Mouse (Mus musculus): ENCODE measurements around the gene Mblac2. TPM values are rescaled to one million over a fixed set of nuclear protein-coding genes. Genes with fewer than 3 reads are reported as not detected.

Mblac2 gene
- polyA plus RNA-seq, 2 experiments, result 1.2 to 2.7 TPM

- peak; percentile 87 for ATAC-seq (ENCODE audit: insufficient read depth)
- TF ChIP-seq CTCF (IDR thresholded peaks at IDR 0.05; ENCODE audit: low read depth), result no peak
- no peak for TF ChIP-seq EP300 (IDR thresholded peaks at IDR 0.05; ENCODE audit: low read depth)
- peak within 1 kb of the TSS; percentile 86 for H3K4me2 ChIP-seq (ENCODE audit: low read depth)
- H3K4me3 ChIP-seq (ENCODE audit: insufficient read depth in 1 of 2, low read depth in 2 of 2, low read length in 2 of 2), result peak within 1 kb of the TSS; percentile 70 to 82
- no peaks in the 10 kb centered on the region for H3K9me3 ChIP-seq (ENCODE audit: control insufficient read depth, low read length)
- peak; percentile 98 for DNase-seq (ENCODE audit: low read depth in 3 of 3, low spot score in 3 of 3)
- H3K27ac ChIP-seq, result peak within 1 kb of the TSS; percentile 80
- H3K4me1 ChIP-seq (replicated peaks; ENCODE audit: control insufficient read depth in 2 of 2, insufficient read depth in 2 of 2, low read length in 1 of 2), result peaks cover 6 to 12% of the 10 kb centered on the region in 2 experiments
- under 1% methylated on average over 29 of the region's 29 CpGs for WGBS (ENCODE audit: insufficient replicate concordance)
- H3K27me3 ChIP-seq (ENCODE audit: control insufficient read depth, insufficient read depth, low read length), result no peaks in the 10 kb centered on the region
- H3K36me3 ChIP-seq (replicated peaks; ENCODE audit: control insufficient read depth, insufficient read depth, low read depth), result peaks cover 10% of the 10 kb centered on the region
- peak within 1 kb of the TSS; percentile 81 for H3K9ac ChIP-seq (replicated peaks)
Measured at GRCm38 (mm10) chr13:81782971-81783404, 71.8 kb downstream of the Mblac2 start, which contains the start of gene Cetn3. Gene Cetn3, plus strand, starts transcription at chr13:81783077.

GRCm38 (mm10) chr13:81783405-81784342 lies 72.5 kb downstream of the Mblac2 start:
- TF ChIP-seq EP300 (IDR thresholded peaks at IDR 0.05; ENCODE audit: low read depth), result no peak
- no peak for TF ChIP-seq CTCF (IDR thresholded peaks at IDR 0.05; ENCODE audit: low read depth)
- ATAC-seq (ENCODE audit: insufficient read depth), result peak; percentile 95
- H3K4me1 ChIP-seq (replicated peaks; ENCODE audit: control insufficient read depth in 2 of 2, insufficient read depth in 2 of 2, low read length in 1 of 2), result peaks cover 6 to 12% of the 10 kb centered on the region in 2 experiments
- H3K27me3 ChIP-seq (ENCODE audit: control insufficient read depth, insufficient read depth, low read length), result no peaks in the 10 kb centered on the region
- peak overlapping the region; percentile 86 for H3K4me2 ChIP-seq (ENCODE audit: low read depth)
- WGBS (ENCODE audit: insufficient replicate concordance), result 1% methylated on average over 62 of the region's 62 CpGs
- peak overlapping the region; percentile 80 for H3K27ac ChIP-seq
- H3K9me3 ChIP-seq (ENCODE audit: control insufficient read depth, low read length), result no peaks in the 10 kb centered on the region
- H3K9ac ChIP-seq (replicated peaks), result peak overlapping the region; percentile 81
- H3K4me3 ChIP-seq (ENCODE audit: insufficient read depth in 1 of 2, low read depth in 2 of 2, low read length in 2 of 2), result peak overlapping the region; percentile 70 to 82
- peaks cover 15% of the 10 kb centered on the region for H3K36me3 ChIP-seq (replicated peaks; ENCODE audit: control insufficient read depth, insufficient read depth, low read depth)
- peak; percentile 93 to 95 (median 93) for DNase-seq (ENCODE audit: low read depth in 3 of 3, low spot score in 3 of 3)

DNA sequence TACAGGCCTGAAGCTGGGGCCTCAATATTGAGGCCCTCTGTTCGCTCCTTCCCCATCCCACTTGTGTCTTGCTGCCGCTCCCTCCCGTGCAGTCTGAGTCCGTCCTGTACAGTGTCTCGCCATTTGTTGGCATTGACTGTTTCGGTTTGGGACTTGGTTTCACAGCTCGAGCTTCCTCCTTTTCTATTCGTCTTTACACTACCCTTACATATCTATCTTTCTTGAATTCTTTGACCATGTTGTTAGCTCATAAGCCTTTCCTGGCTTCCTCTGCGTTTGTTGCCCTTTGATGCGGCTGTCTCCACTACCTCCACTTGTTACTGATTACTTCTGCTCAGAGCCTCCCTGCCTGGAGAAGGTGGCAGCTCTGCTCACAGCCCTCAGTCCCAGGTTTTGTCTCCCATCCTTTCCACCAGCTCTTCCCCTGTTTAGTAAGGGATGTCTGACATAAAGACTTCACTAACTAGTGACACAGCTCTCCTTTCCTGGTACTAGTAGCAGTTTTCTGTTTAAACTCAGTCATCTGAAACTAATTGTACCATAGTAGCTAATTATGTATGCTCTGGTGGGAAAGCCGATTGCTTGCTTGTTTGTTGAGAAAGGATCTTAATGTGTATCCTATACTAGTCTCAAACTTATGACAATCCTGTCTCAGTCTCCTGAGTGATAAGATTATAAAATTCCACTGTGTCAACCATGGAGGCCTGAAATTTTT lies 74.8 kb downstream of the Mblac2 start:
- Histone ChIP-seq H3K4me2 (ENCODE audit: low read depth) (no peak overlapping the region), H3K36me3 (replicated peaks; ENCODE audit: control insufficient read depth, insufficient read depth, low read depth) (peaks cover 15% of the 10 kb centered on the region), H3K4me1 (replicated peaks; ENCODE audit: control insufficient read depth in 2 of 2, insufficient read depth in 2 of 2, low read length in 1 of 2) (peaks cover 6 to 12% of the 10 kb centered on the region in 2 experiments), H3K27me3 (ENCODE audit: control insufficient read depth, insufficient read depth, low read length) (no peaks in the 10 kb centered on the region), H3K9ac (replicated peaks) (no peak overlapping the region), H3K4me3 (ENCODE audit: insufficient read depth in 1 of 2, low read depth in 2 of 2, low read length in 2 of 2) (no peak overlapping the region), H3K27ac (no peak overlapping the region), H3K9me3 (ENCODE audit: control insufficient read depth, low read length) (no peaks in the 10 kb centered on the region)
- TF ChIP-seq EP300 (IDR thresholded peaks at IDR 0.05; ENCODE audit: low read depth) (no peak), CTCF (IDR thresholded peaks at IDR 0.05; ENCODE audit: low read depth) (no peak)
- DNase-seq (ENCODE audit: low read depth in 3 of 3, low spot score in 3 of 3) (no peak), ATAC-seq (ENCODE audit: insufficient read depth) (no peak)
- WGBS (ENCODE audit: insufficient replicate concordance), result 77% methylated on average over 11 of the region's 11 CpGs

DNA sequence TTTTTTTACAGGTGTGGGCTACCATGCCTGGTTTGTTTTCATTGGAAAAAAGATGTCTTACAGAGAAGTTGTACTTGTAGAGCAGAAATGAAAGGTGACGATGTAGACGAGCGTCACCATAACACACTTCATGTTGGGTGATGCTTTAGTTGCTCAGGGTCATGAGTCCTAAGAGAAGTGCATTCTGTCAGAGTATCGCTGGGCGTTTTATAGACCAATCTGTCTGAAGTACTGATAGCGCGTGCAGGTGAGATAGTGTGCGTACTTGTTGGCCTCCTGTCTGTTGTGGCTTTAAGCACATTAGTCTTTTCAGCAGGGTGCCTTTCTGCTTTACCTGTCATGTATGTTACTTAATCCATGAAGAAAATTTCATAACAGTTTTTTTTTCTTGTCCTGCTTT lies 79.0 kb downstream of the Mblac2 start:
- no peaks in the 10 kb centered on the region for H3K9me3 ChIP-seq (ENCODE audit: control insufficient read depth, low read length)
- TF ChIP-seq CTCF (IDR thresholded peaks at IDR 0.05; ENCODE audit: low read depth) (no peak), EP300 (IDR thresholded peaks at IDR 0.05; ENCODE audit: low read depth) (no peak)
- ATAC-seq (ENCODE audit: insufficient read depth) (no peak), DNase-seq (ENCODE audit: low read depth in 3 of 3, low spot score in 3 of 3) (no peak)
- H3K27me3 ChIP-seq (ENCODE audit: control insufficient read depth, insufficient read depth, low read length), result no peaks in the 10 kb centered on the region
- H3K4me1 ChIP-seq (replicated peaks; ENCODE audit: control insufficient read depth in 2 of 2, insufficient read depth in 2 of 2, low read length in 1 of 2), result no peaks in the 10 kb centered on the region
- no peak overlapping the region for H3K9ac ChIP-seq (replicated peaks)
- no peak overlapping the region for H3K27ac ChIP-seq
- peaks cover 17% of the 10 kb centered on the region for H3K36me3 ChIP-seq (replicated peaks; ENCODE audit: control insufficient read depth, insufficient read depth, low read depth)
- 88% methylated on average over 8 of the region's 8 CpGs for WGBS (ENCODE audit: insufficient replicate concordance)
- no peak overlapping the region for H3K4me3 ChIP-seq (ENCODE audit: insufficient read depth in 1 of 2, low read depth in 2 of 2, low read length in 2 of 2)
- H3K4me2 ChIP-seq (ENCODE audit: low read depth), result no peak overlapping the region

GRCm38 (mm10) chr13:81791861-81792260 lies 80.7 kb downstream of the Mblac2 start:
- no peak overlapping the region for H3K4me3 ChIP-seq (ENCODE audit: insufficient read depth in 1 of 2, low read depth in 2 of 2, low read length in 2 of 2)
- peaks cover 17% of the 10 kb centered on the region; the same call in 1 of the 2 replicates for H3K36me3 ChIP-seq (replicated peaks; ENCODE audit: control insufficient read depth, insufficient read depth, low read depth)
- 76% methylated on average over 8 of the region's 8 CpGs for WGBS (ENCODE audit: insufficient replicate concordance)
- TF ChIP-seq CTCF (IDR thresholded peaks at IDR 0.05; ENCODE audit: low read depth), result no peak
- no peak for TF ChIP-seq EP300 (IDR thresholded peaks at IDR 0.05; ENCODE audit: low read depth)
- ATAC-seq (ENCODE audit: insufficient read depth) (no peak), DNase-seq (ENCODE audit: low read depth in 3 of 3, low spot score in 3 of 3) (no peak)
- H3K9me3 ChIP-seq (ENCODE audit: control insufficient read depth, low read length), result no peaks in the 10 kb centered on the region
- H3K27ac ChIP-seq, result no peak overlapping the region
- no peak overlapping the region for H3K4me2 ChIP-seq (ENCODE audit: low read depth)
- H3K4me1 ChIP-seq (replicated peaks; ENCODE audit: control insufficient read depth in 2 of 2, insufficient read depth in 2 of 2, low read length in 1 of 2), result no peaks in the 10 kb centered on the region
- H3K9ac ChIP-seq (replicated peaks), result no peak overlapping the region
- H3K27me3 ChIP-seq (ENCODE audit: control insufficient read depth, insufficient read depth, low read length), result no peaks in the 10 kb centered on the region

Measured in liver, embryonic 14.5 days (tissue).